Mouse (Mus musculus): ENCODE data around the gene Foxn1.

The Foxn1 gene

GRCm38 (mm10) chr11:78386508-78387043 is at the start of gene Foxn1:
Foxn1 (minus strand) TSS chr11:78386558.
- DNase-seq (ENCODE audit: low spot score): no peak

- DNase-seq (ENCODE audit: low spot score): no peak
These were observed 49.5 kb upstream of the Foxn1 start for GRCm38 (mm10) chr11:78435776-78436349.

- DNase-seq (ENCODE audit: low spot score): no peak
These were observed 47.7 kb upstream of the Foxn1 start for GRCm38 (mm10) chr11:78434052-78434451.

- DNase-seq (ENCODE audit: low spot score): no peak
These were observed 44.8 kb upstream of the Foxn1 start for GRCm38 (mm10) chr11:78431176-78431575.

GRCm38 (mm10) chr11:78430195-78430878 is 44.0 kb upstream of the Foxn1 start:
- DNase-seq (ENCODE audit: low spot score): no peak

GRCm38 (mm10) chr11:78428309-78428708 is 42.0 kb upstream of the Foxn1 start:
- no peak for DNase-seq (ENCODE audit: low spot score)

GRCm38 (mm10) chr11:78427655-78428054 is 41.3 kb upstream of the Foxn1 start:
- no peak for DNase-seq (ENCODE audit: low spot score)

GRCm38 (mm10) chr11:78425572-78425971 is 39.2 kb upstream of the Foxn1 start:
- DNase-seq (ENCODE audit: low spot score): no peak

- no peak for DNase-seq (ENCODE audit: low spot score)
These were observed 38.0 kb upstream of the Foxn1 start for GRCm38 (mm10) chr11:78424352-78424751.

- no peak for DNase-seq (ENCODE audit: low spot score)
These were observed 35.9 kb upstream of the Foxn1 start, which contains the start of gene Slc13a2 for GRCm38 (mm10) chr11:78422055-78422819. Slc13a2 (minus strand) TSS chr11:78422217.

GRCm38 (mm10) chr11:78421201-78422009 is 35.0 kb upstream of the Foxn1 start:
- DNase-seq (ENCODE audit: low spot score): no peak

GRCm38 (mm10) chr11:78420263-78420889 is 34.0 kb upstream of the Foxn1 start:
- no peak for DNase-seq (ENCODE audit: low spot score)

- DNase-seq (ENCODE audit: low spot score): no peak
These were observed 30.5 kb upstream of the Foxn1 start for GRCm38 (mm10) chr11:78416854-78417253.

GRCm38 (mm10) chr11:78412861-78413260 is 26.5 kb upstream of the Foxn1 start:
- DNase-seq (ENCODE audit: low spot score): no peak

GRCm38 (mm10) chr11:78412324-78412850 is 26.0 kb upstream of the Foxn1 start:
- DNase-seq (ENCODE audit: low spot score): no peak

- no peak for DNase-seq (ENCODE audit: low spot score)
These were observed 25.4 kb upstream of the Foxn1 start for GRCm38 (mm10) chr11:78411606-78412323.

GRCm38 (mm10) chr11:78408256-78409240 is 22.2 kb upstream of the Foxn1 start:
- no peak for DNase-seq (ENCODE audit: low spot score)

- no peak for DNase-seq (ENCODE audit: low spot score)
These were observed 15.7 kb upstream of the Foxn1 start for GRCm38 (mm10) chr11:78402062-78402461.

GRCm38 (mm10) chr11:78401469-78401868 is 15.1 kb upstream of the Foxn1 start:
- no peak for DNase-seq (ENCODE audit: low spot score)
